Mouse (Mus musculus) hindbrain, embryonic 12.5 days (tissue): ENCODE data around the gene Blm. TPM values are rescaled to one million over a fixed set of nuclear protein-coding genes. Genes with fewer than 3 reads are reported as not detected.

Experiments
- ATAC-seq: fragments of 200-750 bp; cut with Nextera tagmentation; 2 replicates; pipeline ENCODE4 v1.8.0; 2017; ENCODE audit warnings: moderate TSS enrichment; ENCODE audit not compliant: low FRiP score
- H3K27ac ChIP-seq: fragments of 300-500 bp; sonication (generic); 2 replicates; pipeline ENCODE4 v1.5.1; 2016; ENCODE audit warnings: mild to moderate bottlenecking
- H3K27me3 ChIP-seq: fragments of 300-500 bp; sonication (generic); 2 replicates; pipeline ENCODE4 v1.6.1; 2016; ENCODE audit warnings: mild to moderate bottlenecking
- H3K36me3 ChIP-seq: fragments of 300-500 bp; sonication (generic); 2 replicates; pipeline ENCODE4 v1.6.1; 2016; ENCODE audit warnings: mild to moderate bottlenecking
- H3K4me1 ChIP-seq: fragments of 300-500 bp; sonication (generic); 2 replicates; pipeline ENCODE4 v1.6.1; 2016
- H3K4me2 ChIP-seq: fragments of 300-500 bp; sonication (generic); replicated peaks from 2 replicates; pipeline ENCODE4 v1.6.1; 2016; ENCODE audit warnings: mild to moderate bottlenecking
- H3K4me3 ChIP-seq: fragments of 300-500 bp; sonication (generic); 2 replicates; pipeline ENCODE4 v1.5.1; 2016; ENCODE audit warnings: mild to moderate bottlenecking
- H3K9ac ChIP-seq: fragments of 300-500 bp; sonication (generic); 2 replicates; pipeline ENCODE4 v1.6.1; 2016; ENCODE audit warnings: mild to moderate bottlenecking, moderate library complexity
- H3K9me3 ChIP-seq: fragments of 300-500 bp; sonication (generic); replicated peaks from 2 replicates; pipeline ENCODE4 v1.6.1; 2016; ENCODE audit warnings: mild to moderate bottlenecking
- WGBS: fragments of 180-500 bp; shearing (Covaris S2); methylation state at CpG from one replicate; pipeline ENCODE4 v1.1.7; 2016; 5-methylcytosine and 5-hydroxymethylcytosine counted together
- polyA plus RNA-seq: library from polyadenylated mRNA; unstranded; fragments of >200 nt; fragmentation: Nextera tagmentation; extraction: Ambion mirVana; gene quantifications from 2 replicates; pipeline ENCODE4 v1.2.1, GENCODE M21; 2016

The Blm gene
- polyA plus RNA-seq, 1 experiment from 2014 or later = 24.7 TPM

DNA sequence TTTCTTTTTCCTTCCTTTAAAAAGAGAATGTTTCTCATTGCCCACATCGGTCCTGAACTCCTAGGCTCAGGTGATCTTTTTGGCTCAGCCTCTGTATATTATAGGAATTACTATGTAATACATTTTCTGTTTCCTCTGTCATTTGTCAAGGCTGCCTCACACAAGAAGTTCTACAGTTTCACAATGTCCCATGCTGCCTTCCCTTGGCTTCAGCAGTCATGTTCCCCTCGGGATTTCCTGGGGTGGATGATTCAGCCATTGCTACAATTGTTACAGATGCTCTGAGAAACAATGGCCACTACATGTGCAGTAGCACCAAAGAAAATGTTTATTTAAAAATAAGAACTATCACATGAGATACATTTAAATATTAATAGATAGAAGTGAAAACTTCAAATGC is 80.1 kb downstream of the Blm start:
- 91% methylated on average over 2 of the region's 2 CpGs for WGBS
- Histone ChIP-seq H3K27me3 (no peaks in the 10 kb centered on the region), H3K9me3 (no peaks in the 10 kb centered on the region), H3K4me3 (no peak overlapping the region), H3K4me1 (no peaks in the 10 kb centered on the region), H3K27ac (no peak overlapping the region), H3K36me3 (peaks cover 47% of the 10 kb centered on the region), H3K9ac (no peak overlapping the region), H3K4me2 (no peak overlapping the region)
- no peak for ATAC-seq

DNA sequence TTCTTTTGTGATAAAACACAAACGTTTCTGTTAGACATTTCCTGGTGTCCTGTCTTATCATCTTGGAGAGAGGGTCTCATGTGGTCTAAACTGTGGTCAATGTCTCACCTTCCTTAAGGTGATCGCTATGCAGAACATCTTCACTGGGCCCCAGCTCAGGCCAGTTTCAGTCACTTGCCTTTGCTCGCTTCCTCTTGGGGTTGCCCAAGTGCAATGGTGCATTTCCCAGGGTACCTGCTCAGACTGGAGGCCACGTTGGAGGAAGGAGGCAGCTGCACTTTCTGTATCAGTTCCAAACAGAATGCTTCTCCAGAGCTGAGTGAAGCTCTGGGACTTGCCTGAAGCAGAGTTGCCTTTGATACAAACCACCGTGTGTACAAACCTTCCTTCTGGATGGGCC is 80.9 kb downstream of the Blm start:
- ATAC-seq = no peak
- Histone ChIP-seq H3K4me3 (no peak overlapping the region), H3K36me3 (peaks cover 43% of the 10 kb centered on the region), H3K9me3 (no peaks in the 10 kb centered on the region), H3K4me1 (no peaks in the 10 kb centered on the region), H3K9ac (no peak overlapping the region), H3K27me3 (no peaks in the 10 kb centered on the region), H3K27ac (no peak overlapping the region), H3K4me2 (no peak overlapping the region)
- WGBS = 94% methylated on average over 5 of the region's 5 CpGs

DNA sequence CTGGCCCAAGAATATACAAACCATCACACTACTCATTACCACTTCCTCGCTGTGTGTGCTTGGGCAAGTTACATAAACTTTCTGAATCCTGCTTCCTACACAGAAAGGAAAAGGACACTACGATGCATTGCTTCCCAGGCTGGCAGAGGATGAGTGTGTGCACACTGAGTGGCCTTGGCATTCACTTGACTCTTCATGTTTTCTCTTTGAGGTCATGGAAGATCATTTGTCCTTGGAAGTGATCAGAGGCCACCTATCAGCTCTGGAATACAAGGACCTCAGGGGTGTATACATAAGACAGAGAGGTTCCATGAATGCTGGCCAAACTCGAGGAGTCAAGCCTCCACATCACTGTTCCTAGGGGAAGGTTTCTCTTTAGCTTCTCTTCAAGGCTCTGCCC is 81.8 kb downstream of the Blm start:
- 87% methylated on average over 3 of the region's 3 CpGs for WGBS
- peaks cover 40% of the 10 kb centered on the region for H3K36me3 ChIP-seq
- no peaks in the 10 kb centered on the region for H3K4me1 ChIP-seq
- no peak for ATAC-seq
- H3K27me3 ChIP-seq = no peaks in the 10 kb centered on the region
- H3K27ac ChIP-seq = no peak overlapping the region
- H3K9me3 ChIP-seq = no peaks in the 10 kb centered on the region
- no peak overlapping the region for H3K4me3 ChIP-seq
- no peak overlapping the region for H3K4me2 ChIP-seq
- no peak overlapping the region for H3K9ac ChIP-seq

DNA sequence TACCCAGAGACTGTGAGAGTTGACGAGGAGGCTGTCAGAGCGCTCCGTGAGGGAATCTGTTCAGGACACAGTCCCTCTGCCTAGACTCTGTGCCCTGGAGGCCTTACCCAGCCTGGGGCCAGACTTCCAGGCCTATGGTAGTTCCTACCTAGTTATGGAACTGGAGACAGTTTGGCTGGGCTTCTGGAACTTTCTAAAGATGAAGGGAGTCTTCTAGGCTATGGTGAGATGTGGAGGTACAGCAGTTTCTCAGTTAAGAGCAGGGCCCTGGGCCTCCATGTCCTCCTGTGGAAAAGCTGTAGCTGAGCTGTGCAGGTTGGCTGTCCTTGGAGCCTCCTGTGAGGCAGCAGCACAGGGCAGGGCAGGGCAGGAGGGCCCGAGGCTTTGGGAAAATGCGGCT is 82.7 kb downstream of the Blm start:
- no peak for ATAC-seq
- no peak overlapping the region for H3K4me3 ChIP-seq
- peaks cover 34% of the 10 kb centered on the region for H3K36me3 ChIP-seq
- no peak overlapping the region for H3K27ac ChIP-seq
- H3K27me3 ChIP-seq = no peaks in the 10 kb centered on the region
- no peak overlapping the region for H3K9ac ChIP-seq
- 82% methylated on average over 5 of the region's 5 CpGs for WGBS
- no peak overlapping the region for H3K4me2 ChIP-seq
- no peaks in the 10 kb centered on the region for H3K9me3 ChIP-seq
- H3K4me1 ChIP-seq = no peaks in the 10 kb centered on the region

DNA sequence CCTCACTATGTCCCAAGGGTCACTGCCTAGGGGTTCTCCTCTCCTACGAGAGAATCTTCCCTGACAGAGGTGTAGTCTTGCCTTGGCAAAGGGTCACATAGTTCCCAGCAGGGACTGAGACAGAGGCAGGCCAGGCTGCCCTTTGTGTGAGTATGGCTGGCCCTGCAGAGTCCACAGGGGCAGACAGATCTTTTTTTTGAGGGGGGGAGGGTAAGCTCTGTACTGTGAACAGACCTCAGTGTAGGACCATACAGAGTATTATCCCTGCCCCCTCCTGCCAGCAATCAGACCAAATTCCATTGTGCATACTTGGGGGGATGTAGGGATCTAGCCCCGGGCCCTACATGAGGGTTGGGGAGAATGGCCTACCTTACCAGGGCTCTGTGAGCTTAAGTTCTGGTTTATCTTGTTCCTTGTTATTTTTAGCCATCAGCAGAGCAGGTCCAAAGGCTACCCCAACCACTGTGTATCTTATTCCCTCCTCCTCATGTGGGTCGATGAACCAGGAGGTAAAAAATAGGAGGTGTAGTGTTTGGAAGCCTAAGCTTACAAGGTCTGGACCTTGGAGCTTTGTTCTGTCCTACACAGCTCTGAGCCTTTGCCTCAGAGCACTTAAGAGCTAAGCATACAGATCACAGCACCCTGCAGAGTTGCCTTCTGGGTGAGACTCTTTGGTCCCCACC is 83.2 kb downstream of the Blm start:
- Histone ChIP-seq H3K9me3 (no peaks in the 10 kb centered on the region), H3K27ac (no peak overlapping the region), H3K36me3 (peaks cover 28% of the 10 kb centered on the region), H3K9ac (no peak overlapping the region), H3K4me2 (no peak overlapping the region), H3K4me3 (no peak overlapping the region), H3K27me3 (no peaks in the 10 kb centered on the region), H3K4me1 (no peaks in the 10 kb centered on the region)
- ATAC-seq = no peak
- 74% methylated on average over 3 of the region's 3 CpGs for WGBS

DNA sequence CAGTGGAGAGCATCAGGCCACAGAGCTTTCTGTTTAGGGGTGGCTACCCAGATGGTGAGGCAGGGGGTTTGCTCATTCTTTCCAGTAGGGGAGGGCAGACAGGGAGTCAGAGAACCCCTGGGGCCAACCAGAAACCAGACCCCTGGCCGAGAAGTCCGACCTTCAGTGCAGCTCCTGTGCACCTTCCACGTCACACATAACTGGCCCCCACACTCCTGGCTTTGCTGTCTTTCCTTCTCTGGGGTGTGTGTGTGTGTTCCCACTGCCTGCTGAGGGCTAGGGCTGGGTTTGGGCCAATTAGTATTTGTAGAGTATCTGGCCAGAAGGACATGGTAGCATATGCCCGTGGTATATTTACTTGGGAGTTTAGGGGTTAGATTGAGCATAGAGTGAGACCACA is 84.6 kb downstream of the Blm start:
- Histone ChIP-seq H3K27ac (no peak overlapping the region), H3K4me3 (no peak overlapping the region), H3K4me1 (no peaks in the 10 kb centered on the region), H3K9ac (no peak overlapping the region), H3K4me2 (no peak overlapping the region), H3K9me3 (no peaks in the 10 kb centered on the region), H3K36me3 (peaks cover 25% of the 10 kb centered on the region), H3K27me3 (no peaks in the 10 kb centered on the region)
- 82% methylated on average over 4 of the region's 4 CpGs for WGBS
- no peak for ATAC-seq

DNA sequence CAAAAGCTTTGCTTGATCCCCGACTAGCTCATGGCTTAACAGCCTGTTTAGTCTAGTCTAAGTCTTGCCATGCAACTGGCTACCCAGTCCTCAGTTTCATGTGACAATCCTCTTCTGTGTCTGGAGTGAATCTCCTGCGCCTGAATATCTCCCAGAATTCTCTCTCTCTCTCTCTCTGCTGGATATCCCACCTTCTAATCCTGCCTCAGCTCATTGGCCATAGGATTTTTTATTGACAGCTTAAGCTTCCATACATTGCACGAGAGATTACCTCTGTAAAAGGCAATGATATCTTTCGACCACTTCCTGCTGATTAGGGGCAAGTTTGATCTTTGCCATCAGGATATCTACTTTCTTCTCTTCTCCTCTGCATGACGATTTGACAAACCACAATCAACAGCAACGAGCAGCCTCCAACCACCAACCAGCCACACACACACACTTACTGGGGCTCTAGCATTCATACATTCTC is 85.3 kb downstream of the Blm start:
- H3K4me2 ChIP-seq = no peak overlapping the region
- H3K9me3 ChIP-seq = no peaks in the 10 kb centered on the region
- H3K4me1 ChIP-seq = no peaks in the 10 kb centered on the region
- H3K9ac ChIP-seq = no peak overlapping the region
- H3K27me3 ChIP-seq = no peaks in the 10 kb centered on the region
- ATAC-seq = no peak
- H3K27ac ChIP-seq = no peak overlapping the region
- peaks cover 21% of the 10 kb centered on the region for H3K36me3 ChIP-seq
- H3K4me3 ChIP-seq = no peak overlapping the region
- whole genome bisulfite sequencing = 86% methylated on average over 6 of the region's 6 CpGs

DNA sequence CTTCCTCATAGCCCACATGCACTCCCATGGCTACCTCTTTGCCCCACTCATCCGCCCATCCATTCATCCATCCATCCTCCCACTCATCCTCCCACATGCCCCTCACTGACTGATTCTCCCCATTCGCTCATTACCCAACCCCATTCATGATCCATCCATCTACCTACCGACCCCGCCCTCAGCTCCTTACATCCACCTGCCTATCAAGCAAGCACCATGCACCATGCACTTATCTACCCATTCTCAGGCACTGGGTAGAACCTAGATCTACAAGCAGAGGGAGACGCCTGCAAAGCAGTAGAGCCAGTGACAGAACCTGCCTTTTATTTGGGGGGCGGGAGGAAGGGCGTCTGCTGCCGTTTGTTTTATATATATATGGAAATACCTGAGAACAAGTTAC is 87.6 kb downstream of the Blm start:
- Histone ChIP-seq H3K9me3 (no peaks in the 10 kb centered on the region), H3K27ac (no peak overlapping the region), H3K4me2 (no peak overlapping the region), H3K4me3 (no peak overlapping the region), H3K4me1 (peaks cover 6% of the 10 kb centered on the region; the same call in 1 of the 2 replicates), H3K27me3 (no peaks in the 10 kb centered on the region), H3K9ac (no peak overlapping the region), H3K36me3 (peaks cover 6% of the 10 kb centered on the region)
- ATAC-seq = no peak
- WGBS = 94% methylated on average over 8 of the region's 8 CpGs

DNA sequence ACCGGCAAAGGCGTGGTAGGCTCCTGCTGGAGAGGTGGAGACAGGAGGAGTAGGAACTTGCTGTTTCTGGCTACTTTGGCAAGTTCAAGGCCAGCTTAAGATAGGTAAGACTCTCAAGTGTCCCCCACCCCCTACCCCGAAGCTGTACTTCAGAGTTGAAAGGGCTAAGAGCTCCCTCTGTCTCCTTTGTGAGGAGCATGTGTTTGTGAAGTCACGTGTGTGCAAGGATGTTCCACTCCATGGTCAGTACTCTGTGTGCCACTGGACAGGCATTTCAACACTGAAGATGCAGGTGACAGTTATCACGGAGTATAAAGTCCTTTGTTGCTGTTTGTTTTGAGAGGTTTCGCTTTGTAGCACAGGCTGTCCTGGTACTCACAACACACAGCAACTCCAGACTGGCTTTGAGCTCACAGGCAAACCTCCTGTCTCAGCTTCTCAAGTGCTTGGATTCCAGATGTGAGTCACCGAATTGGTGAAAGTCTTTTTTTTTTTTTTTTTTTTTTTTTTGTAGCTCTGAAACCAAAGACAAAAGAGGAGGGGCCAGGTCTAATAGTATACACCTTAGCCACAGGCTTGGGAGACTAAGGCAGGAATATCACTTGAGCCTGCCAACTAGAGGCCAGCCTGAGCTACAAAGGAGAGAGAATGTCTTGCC is 88.6 kb downstream of the Blm start:
- WGBS = 82% methylated on average over 7 of the region's 7 CpGs
- H3K9me3 ChIP-seq = no peaks in the 10 kb centered on the region
- no peaks in the 10 kb centered on the region for H3K27me3 ChIP-seq
- no peaks in the 10 kb centered on the region; the same call in 1 of the 2 replicates for H3K36me3 ChIP-seq
- H3K4me1 ChIP-seq = peaks cover 7% of the 10 kb centered on the region; the same call in 1 of the 2 replicates
- H3K27ac ChIP-seq = no peak overlapping the region
- no peak overlapping the region for H3K9ac ChIP-seq
- no peak overlapping the region for H3K4me2 ChIP-seq
- no peak for ATAC-seq
- H3K4me3 ChIP-seq = no peak overlapping the region

DNA sequence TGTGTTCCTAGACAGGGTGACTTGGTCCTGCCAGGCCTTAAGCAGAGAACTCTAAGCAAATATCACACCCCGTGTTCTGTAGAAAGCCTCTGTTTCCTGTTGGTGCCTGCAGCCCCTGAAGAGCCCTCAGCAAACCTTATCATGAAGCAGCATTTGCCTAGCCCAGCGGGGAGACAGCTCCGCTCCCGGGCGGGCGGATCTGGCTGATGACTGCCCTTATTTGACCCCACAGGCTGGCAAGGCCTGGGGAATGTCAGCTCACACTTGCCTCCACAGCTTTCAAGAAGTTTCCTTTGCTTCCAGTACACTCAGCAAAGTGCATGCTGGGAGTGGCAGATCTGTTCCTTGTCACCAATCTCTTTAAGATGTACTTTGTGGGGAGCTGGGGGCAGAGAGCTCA is 89.4 kb downstream of the Blm start:
- peaks cover 7% of the 10 kb centered on the region; the same call in 1 of the 2 replicates for H3K4me1 ChIP-seq
- H3K9ac ChIP-seq = no peak overlapping the region
- 43% methylated on average over 6 of the region's 6 CpGs for WGBS

DNA sequence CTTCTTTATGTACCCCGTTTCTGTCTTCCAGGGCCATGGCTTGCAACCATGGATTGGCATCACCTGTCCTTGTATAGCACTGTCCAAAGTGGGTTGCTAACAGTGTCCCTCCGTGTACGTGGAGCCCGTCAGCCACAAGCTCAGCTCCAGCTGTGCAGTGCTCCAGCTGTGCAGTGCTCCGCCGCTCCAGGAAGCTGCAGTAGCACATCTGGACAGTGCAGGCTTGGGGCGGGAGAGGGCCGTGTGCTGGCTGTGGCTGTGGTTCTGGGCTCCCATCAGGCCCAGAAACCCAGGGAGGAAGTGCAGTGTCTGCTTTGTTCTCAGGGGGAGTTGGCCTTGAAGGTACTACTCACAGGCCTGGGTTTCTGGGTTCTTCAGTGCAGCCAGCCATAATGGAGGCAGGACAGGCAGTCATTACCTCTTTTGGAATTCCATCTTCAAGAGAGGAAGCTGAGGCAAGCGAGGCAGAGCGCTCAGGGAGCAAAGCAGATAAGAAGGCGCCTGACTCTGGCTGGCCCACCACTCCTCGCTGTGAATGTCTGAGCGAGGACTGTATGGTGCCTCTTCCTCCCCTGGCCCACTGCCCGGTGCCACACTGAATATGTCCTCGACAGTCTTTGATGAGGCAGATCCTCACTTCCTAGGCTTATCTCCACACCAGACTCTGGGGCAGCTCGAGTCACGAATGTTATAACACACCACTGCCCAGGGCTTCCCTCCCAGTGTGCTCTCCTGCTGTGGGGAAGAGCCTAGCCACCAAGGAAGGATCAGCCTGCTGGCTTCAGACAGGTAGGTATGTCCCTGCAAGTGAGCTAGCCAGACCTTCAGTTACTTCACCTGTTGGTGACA is 90.3 kb downstream of the Blm start:
- Histone ChIP-seq H3K4me3 (no peak overlapping the region), H3K9ac (no peak overlapping the region), H3K9me3 (no peaks in the 10 kb centered on the region), H3K4me1 (peaks cover 7% of the 10 kb centered on the region; the same call in 1 of the 2 replicates), H3K36me3 (no peaks in the 10 kb centered on the region), H3K27ac (no peak overlapping the region), H3K4me2 (no peak overlapping the region), H3K27me3 (no peaks in the 10 kb centered on the region)
- WGBS = 68% methylated on average over 17 of the region's 17 CpGs
- no peak for ATAC-seq

More for the DNA sequence above, 89.4 kb downstream of the Blm start:
- no peaks in the 10 kb centered on the region for H3K36me3 ChIP-seq
- no peaks in the 10 kb centered on the region for H3K27me3 ChIP-seq
- no peak for ATAC-seq
- no peak overlapping the region for H3K4me3 ChIP-seq
- H3K27ac ChIP-seq = no peak overlapping the region
- H3K4me2 ChIP-seq = no peak overlapping the region
- H3K9me3 ChIP-seq = no peaks in the 10 kb centered on the region

DNA sequence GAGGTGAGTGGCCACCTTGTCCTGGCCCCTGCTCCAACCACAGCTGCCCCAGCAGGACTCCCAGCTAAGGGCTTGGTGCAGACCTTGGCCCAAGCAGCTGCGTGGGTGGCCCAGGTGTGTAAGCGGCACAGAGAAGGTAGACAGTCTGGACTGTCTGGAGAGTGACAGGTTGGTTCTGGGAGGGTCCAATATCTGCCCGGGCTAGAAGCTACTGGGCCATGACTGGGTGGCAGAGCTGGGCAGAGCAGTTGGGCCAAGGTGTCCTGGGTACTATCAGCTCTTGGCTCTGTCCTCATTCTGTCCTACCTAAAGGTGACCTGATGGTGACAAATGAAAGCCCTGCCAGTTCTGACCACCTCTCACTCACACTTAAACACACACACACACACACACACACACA is 91.8 kb downstream of the Blm start:
- no peaks in the 10 kb centered on the region for H3K36me3 ChIP-seq
- H3K27me3 ChIP-seq = no peaks in the 10 kb centered on the region
- H3K9ac ChIP-seq = no peak overlapping the region
- no peak overlapping the region for H3K27ac ChIP-seq
- no peaks in the 10 kb centered on the region for H3K9me3 ChIP-seq
- H3K4me1 ChIP-seq = peaks cover 10% of the 10 kb centered on the region; the same call in 1 of the 2 replicates
- 83% methylated on average over 3 of the region's 3 CpGs for WGBS
- no peak overlapping the region for H3K4me3 ChIP-seq
- no peak overlapping the region for H3K4me2 ChIP-seq
- no peak for ATAC-seq
